Mouse (Mus musculus) hindbrain, postnatal 0 days (tissue): ENCODE results near the gene Daglb. TPM values are rescaled to one million over a fixed set of nuclear protein-coding genes. Genes with fewer than 3 reads are reported as not detected.

ENCODE experiments used
- ATAC-seq: fragments of 200-750 bp; cut with Nextera tagmentation; 2 replicates; pipeline ENCODE4 v1.8.0; 2017; ENCODE audit warnings: mild to moderate bottlenecking, moderate TSS enrichment, moderate library complexity
- DNase-seq: peaks from one replicate; pipeline ENCODE4 v3.0.0-alpha.2; 2015; ENCODE audit warnings: low spot score
- H3K27ac ChIP-seq: fragments of 300-500 bp; sonication (generic); 2 replicates; pipeline ENCODE4 v1.5.1; 2014; ENCODE audit warnings: mild to moderate bottlenecking
- H3K27me3 ChIP-seq: fragments of 300-500 bp; sonication (generic); 2 replicates; pipeline ENCODE4 v1.6.1; 2014; ENCODE audit warnings: low read length, mixed read lengths; ENCODE audit not compliant: insufficient read depth
- H3K36me3 ChIP-seq: fragments of 300-500 bp; sonication (generic); 2 replicates; pipeline ENCODE4 v1.6.1; 2014; ENCODE audit warnings: low read length, mixed read lengths; ENCODE audit not compliant: insufficient read depth
- H3K4me1 ChIP-seq: fragments of 300-500 bp; sonication (generic); 2 replicates; pipeline ENCODE4 v1.6.1; 2014; ENCODE audit warnings: antibody characterized with exemption, low read length, mixed read lengths; ENCODE audit not compliant: insufficient read depth
- H3K4me2 ChIP-seq: fragments of 300-500 bp; sonication (generic); 2 replicates; pipeline ENCODE4 v1.6.1; 2014; ENCODE audit warnings: low read depth, mild to moderate bottlenecking, low read length, moderate library complexity, mixed read lengths
- H3K4me3 ChIP-seq: fragments of 300-500 bp; sonication (generic); 2 replicates; pipeline ENCODE4 v1.5.1; 2014; ENCODE audit warnings: low read length
- H3K9ac ChIP-seq: fragments of 300-500 bp; sonication (generic); replicated peaks from 2 replicates; pipeline ENCODE4 v1.6.1; 2014; ENCODE audit warnings: mild to moderate bottlenecking, low read length, moderate library complexity, mixed read lengths
- H3K9me3 ChIP-seq: fragments of 300-500 bp; sonication (generic); 2 replicates; pipeline ENCODE4 v1.6.1; 2016; ENCODE audit warnings: low read length, mixed read lengths
- CTCF ChIP-seq: IDR thresholded peaks from 2 replicates; pipeline ENCODE4 v1.5.1; 2016; ENCODE audit warnings: antibody characterized with exemption, control low read depth, low read depth
- WGBS: fragments of 180-500 bp; shearing (Covaris S2); extraction: QIAGEN DNeasy Blood & Tissue Kit; methylation state at CpG from one replicate; pipeline ENCODE4 v1.1.7; 2014; 5-methylcytosine and 5-hydroxymethylcytosine counted together
- polyA plus RNA-seq: library from polyadenylated mRNA; unstranded; fragments of >200 nt; fragmentation: Nextera tagmentation; extraction: Ambion mirVana; gene quantifications from 2 replicates; pipeline ENCODE4 v1.2.1, GENCODE M21; 2015
- total RNA-seq: library from RNA; depleted of rRNA; stranded (reverse); fragments of >200 nt; gene quantifications from 2 replicates; pipeline ENCODE4 v1.2.3, GENCODE M21; 2014; rRNA removed

Daglb gene
- total RNA-seq (30.1 and 30.5 TPM in 2 replicates), polyA plus RNA-seq (19.3 and 20.3 TPM in 2 replicates)

DNA sequence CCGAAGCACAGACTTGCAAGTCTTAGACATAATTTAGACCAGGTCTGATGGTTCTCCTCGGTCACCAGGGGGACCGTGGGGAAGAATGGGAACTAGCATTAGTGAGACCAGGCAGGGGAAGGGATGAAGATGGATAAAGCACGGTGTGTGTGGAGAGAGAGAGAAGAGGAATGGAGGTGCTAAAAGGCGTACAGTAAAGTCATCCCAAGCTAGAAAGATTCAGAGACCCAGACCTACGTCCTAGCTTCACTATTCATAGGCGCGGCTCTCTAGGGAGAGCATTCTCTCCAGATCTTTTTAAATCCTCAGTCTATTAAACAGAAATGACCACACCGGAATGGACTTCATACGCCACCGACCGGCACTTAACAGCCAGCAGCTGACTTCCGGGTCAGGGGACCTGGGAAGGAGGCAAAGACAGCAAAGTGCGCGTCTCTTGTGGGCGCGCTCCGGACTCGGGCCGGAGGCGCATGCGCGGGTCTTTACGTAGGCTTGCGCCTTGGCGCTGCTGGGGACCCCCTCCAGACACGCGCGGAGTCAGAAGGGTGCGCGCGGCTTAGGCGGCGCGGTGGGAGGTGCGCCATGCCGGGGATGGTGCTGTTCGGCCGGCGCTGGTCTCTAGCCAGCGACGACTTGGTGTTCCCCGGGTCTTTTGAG, at the start of gene Daglb:
Daglb (plus strand) TSS at position 485 of the 657 bp plus-strand sequence.
- H3K27ac ChIP-seq = peak within 1 kb of the TSS; percentile 78
- TF ChIP-seq CTCF = no peak
- ATAC-seq (peak; percentile 96), DNase-seq (peak; percentile 96)
- peak within 1 kb of the TSS; percentile 66 for H3K9ac ChIP-seq
- WGBS = 2% methylated on average over 43 of the region's 43 CpGs
- peak within 1 kb of the TSS; percentile 70 for H3K4me3 ChIP-seq
- H3K4me1 ChIP-seq = peaks cover 4% of the 10 kb centered on the region; the same call in 1 of the 2 replicates
- H3K27me3 ChIP-seq = no peaks in the 10 kb centered on the region
- peaks cover 9% of the 10 kb centered on the region; the same call in 1 of the 2 replicates for H3K36me3 ChIP-seq
- peak within 1 kb of the TSS; percentile 91 for H3K4me2 ChIP-seq
- no peaks in the 10 kb centered on the region for H3K9me3 ChIP-seq

DNA sequence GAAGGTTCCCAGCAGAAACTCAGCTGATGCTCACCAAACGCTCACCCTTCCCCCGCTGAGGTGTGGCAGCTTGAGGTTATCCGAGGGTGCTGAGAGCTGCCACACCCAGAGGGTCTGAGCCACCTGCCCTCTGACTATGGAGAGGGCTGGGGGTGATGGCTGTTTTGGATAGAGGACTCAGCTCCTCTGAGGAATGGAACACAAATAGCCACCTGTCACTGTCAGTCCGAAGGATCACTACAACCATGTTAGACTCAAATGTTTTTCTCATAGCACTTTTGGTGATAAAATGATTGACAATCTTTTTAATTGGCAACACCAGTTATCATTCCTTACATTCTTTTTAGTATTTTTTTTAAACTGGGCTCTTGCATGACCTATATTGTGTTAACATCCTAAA, 42.9 kb upstream of the Daglb start:
- ATAC-seq (no peak), DNase-seq (no peak)
- Histone ChIP-seq H3K27me3 (no peaks in the 10 kb centered on the region), H3K4me2 (no peak overlapping the region), H3K36me3 (peaks cover 42% of the 10 kb centered on the region), H3K9me3 (no peaks in the 10 kb centered on the region), H3K4me3 (no peak overlapping the region), H3K9ac (no peak overlapping the region), H3K27ac (no peak overlapping the region), H3K4me1 (no peaks in the 10 kb centered on the region)
- TF ChIP-seq CTCF = no peak
- 84% methylated on average over 4 of the region's 4 CpGs for WGBS

DNA sequence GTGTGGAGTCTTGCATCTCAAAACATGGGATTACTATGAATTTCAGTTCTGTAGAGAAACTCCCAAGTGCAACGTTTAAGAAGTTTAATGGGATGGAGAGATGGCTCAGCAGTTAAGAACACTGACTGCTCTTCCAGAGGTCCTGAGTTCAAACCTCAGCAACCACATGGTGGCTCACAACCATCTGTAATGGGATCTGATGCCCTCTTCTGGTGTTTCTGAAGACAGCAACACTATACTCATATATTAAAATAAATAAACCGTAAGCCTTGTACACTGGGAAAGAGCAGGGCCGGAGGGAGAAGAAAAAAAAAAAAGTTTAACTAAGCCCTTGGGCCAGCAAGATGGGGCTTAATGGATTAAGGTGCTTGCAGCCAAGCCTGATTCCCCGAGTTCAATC, 41.4 kb upstream of the Daglb start:
- no peaks in the 10 kb centered on the region for H3K9me3 ChIP-seq
- no peaks in the 10 kb centered on the region for H3K27me3 ChIP-seq
- no peak overlapping the region for H3K9ac ChIP-seq
- H3K27ac ChIP-seq = no peak overlapping the region
- 86% methylated on average over 4 of the region's 4 CpGs for WGBS
- DNase-seq = no peak
- H3K36me3 ChIP-seq = peaks cover 33% of the 10 kb centered on the region
- ATAC-seq = no peak
- no peak overlapping the region for H3K4me3 ChIP-seq
- peak; percentile 29 for TF ChIP-seq CTCF
- H3K4me1 ChIP-seq = no peaks in the 10 kb centered on the region
- H3K4me2 ChIP-seq = no peak overlapping the region

DNA sequence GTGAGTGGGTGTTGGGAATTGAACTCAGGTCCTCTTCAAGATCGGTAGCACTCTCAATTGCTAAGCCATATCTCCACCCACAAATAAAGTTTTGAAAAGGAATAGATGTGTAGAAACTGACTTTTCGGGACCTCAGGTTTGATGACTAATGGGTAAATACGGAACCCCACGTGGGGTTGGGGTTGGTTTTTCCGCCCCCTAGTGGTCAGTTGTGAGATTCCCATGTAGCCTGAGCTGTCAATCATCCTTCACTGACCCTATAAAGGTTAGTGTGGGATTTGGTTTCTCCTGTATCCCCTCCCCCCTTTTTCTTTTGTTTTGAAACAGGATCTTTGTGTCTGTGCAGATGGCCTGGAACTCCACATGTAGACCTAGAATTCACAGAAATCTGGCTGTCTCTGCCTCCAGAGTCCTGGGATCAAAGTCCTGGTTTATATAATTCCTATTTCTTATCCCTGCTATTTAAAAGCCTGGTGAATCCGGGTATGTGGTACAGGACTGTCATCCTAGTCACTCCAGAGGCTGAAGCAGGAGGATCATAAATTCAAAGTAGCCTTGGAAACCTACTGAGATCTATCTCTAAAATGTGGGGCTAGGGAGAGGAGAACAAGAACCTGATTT, 40.4 kb upstream of the Daglb start:
- 26% methylated on average over 6 of the region's 6 CpGs for WGBS

DNA sequence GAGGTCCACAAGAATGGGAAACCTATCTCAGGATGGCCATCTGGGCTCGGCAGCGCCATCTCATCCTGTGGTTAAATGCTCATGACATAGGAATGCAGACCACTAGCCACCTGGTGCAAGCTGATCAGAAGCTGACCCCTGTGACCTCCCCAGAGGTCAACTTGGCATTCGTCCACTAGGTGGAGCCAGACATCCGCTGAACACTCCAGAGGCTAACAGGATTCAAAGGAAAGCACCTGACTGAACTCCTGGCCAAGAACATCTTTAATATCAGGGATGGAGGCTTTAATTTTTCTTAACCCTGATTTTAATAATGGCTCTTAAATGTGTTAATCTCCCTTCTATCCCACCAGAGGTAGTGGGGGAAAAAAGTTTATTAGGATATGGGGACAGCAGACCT, 30.0 kb upstream of the Daglb start:
- ATAC-seq = no peak
- no peaks in the 10 kb centered on the region for H3K9me3 ChIP-seq
- no peaks in the 10 kb centered on the region for H3K27me3 ChIP-seq
- no peaks in the 10 kb centered on the region for H3K36me3 ChIP-seq
- H3K4me2 ChIP-seq = no peak overlapping the region
- H3K4me1 ChIP-seq = no peaks in the 10 kb centered on the region
- TF ChIP-seq CTCF = peak; percentile 83
- WGBS = 7% methylated on average over 4 of the region's 4 CpGs
- H3K4me3 ChIP-seq = no peak overlapping the region
- DNase-seq = peak; percentile 78
- no peak overlapping the region for H3K9ac ChIP-seq
- no peak overlapping the region for H3K27ac ChIP-seq

More for the DNA sequence above, 40.4 kb upstream of the Daglb start:
- Histone ChIP-seq H3K4me2 (no peak overlapping the region), H3K27ac (no peak overlapping the region), H3K4me3 (no peak overlapping the region), H3K27me3 (no peaks in the 10 kb centered on the region), H3K36me3 (peaks cover 23% of the 10 kb centered on the region), H3K9me3 (no peaks in the 10 kb centered on the region), H3K9ac (no peak overlapping the region), H3K4me1 (no peaks in the 10 kb centered on the region)
- ATAC-seq (no peak), DNase-seq (peak; percentile 57)
- peak; percentile 83 for TF ChIP-seq CTCF

DNA sequence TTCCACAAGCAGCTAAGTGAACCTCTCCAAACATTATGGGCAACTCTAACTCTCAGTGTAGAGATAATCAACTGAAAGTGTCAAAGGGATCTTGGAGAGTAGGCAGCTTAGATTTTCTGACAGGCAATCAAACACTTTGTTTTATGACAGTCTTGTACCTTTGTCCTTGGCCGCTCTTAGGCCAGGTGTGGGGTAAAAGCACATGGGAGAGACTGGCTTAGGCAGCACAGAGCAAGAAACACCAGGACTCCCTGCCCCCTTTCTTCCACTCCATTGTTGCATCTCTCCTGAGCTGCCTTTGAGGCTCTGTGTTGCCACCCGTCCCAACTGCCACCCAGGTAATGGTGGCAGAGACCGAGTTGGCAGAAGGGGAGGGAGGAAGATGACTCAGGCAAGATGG, 23.1 kb upstream of the Daglb start:
- 85% methylated on average over 3 of the region's 3 CpGs for WGBS
- Histone ChIP-seq H3K9me3 (no peaks in the 10 kb centered on the region), H3K4me2 (no peak overlapping the region), H3K4me1 (no peaks in the 10 kb centered on the region), H3K27ac (no peak overlapping the region), H3K36me3 (no peaks in the 10 kb centered on the region), H3K4me3 (no peak overlapping the region), H3K27me3 (no peaks in the 10 kb centered on the region), H3K9ac (no peak overlapping the region)
- ATAC-seq (no peak), DNase-seq (no peak)
- no peak for TF ChIP-seq CTCF

DNA sequence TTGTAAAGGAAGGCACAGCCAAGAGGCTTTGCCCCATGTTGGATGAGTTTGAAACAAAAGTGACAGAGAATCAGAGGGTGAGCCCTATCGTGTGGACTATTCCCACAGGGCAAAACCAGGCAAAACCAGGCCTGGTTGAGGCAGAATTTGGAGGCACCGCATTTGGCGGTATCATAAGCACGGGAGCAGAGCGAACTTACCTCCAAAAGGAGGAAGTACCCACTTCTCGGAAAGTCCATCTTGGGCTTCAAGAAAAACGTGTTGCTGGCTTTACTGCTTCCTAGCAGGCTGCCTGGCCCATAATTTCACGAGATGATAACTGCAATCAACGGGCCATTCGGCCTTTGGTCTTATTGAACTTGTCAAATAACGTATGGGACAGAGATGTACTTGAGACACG, 22.6 kb upstream of the Daglb start:
- no peaks in the 10 kb centered on the region for H3K36me3 ChIP-seq
- no peak overlapping the region for H3K4me3 ChIP-seq
- no peaks in the 10 kb centered on the region for H3K9me3 ChIP-seq
- no peaks in the 10 kb centered on the region for H3K27me3 ChIP-seq
- no peak for TF ChIP-seq CTCF
- H3K9ac ChIP-seq = no peak overlapping the region
- H3K27ac ChIP-seq = no peak overlapping the region
- no peaks in the 10 kb centered on the region for H3K4me1 ChIP-seq
- DNase-seq (no peak), ATAC-seq (no peak)
- WGBS = 85% methylated on average over 12 of the region's 12 CpGs
- no peak overlapping the region for H3K4me2 ChIP-seq
